Mouse (Mus musculus) CD4-positive, CD25-positive, alpha-beta regulatory T cell, adult 4 months (primary cell): ENCODE results near the gene Katnbl1. TPM values are rescaled to one million over a fixed set of nuclear protein-coding genes. Genes with fewer than 3 reads are reported as not detected.
"Not testable (repeated sequence)": the region's sequence is repeated elsewhere in the genome, so short reads cannot be mapped to it uniquely, and the experiment has no call there.

Experiments
- ATAC-seq: one replicate; pipeline ENCODE4 v1.8.0; 2017
- polyA plus RNA-seq, 2 experiments: library from polyadenylated mRNA; unstranded; fragments of 100-300 nt; shearing (Covaris generic); gene quantifications; one replicate each; pipeline ENCODE4 v1.2.1; 2017

Katnbl1 gene
- polyA plus RNA-seq, 2 experiments from 2014 or later = 21.1 to 23.5 TPM

DNA sequence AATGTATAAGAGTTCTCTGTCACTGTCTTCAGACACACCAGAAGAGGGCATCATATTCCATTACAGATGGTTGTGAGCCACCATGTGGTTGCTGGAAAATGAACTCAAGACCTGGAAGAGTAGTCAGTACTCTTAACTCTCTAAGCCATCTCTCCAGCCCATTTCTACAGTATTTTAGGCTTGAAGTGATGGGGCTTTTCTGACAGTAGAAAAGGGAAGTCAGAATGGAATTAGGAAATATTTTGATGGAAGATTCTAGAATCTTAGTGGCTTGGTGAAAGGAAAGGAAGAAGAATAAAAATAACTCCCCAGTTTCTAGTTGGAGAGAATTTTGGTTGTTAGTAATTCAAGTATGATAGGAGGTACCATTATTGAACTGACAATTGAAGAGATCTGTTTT, 14.9 kb downstream of the Katnbl1 start:
- no peak for ATAC-seq

- ATAC-seq = no peak
Measured at GRCm38 (mm10) chr2:112396649-112397048, 17.6 kb downstream of the Katnbl1 start.

DNA sequence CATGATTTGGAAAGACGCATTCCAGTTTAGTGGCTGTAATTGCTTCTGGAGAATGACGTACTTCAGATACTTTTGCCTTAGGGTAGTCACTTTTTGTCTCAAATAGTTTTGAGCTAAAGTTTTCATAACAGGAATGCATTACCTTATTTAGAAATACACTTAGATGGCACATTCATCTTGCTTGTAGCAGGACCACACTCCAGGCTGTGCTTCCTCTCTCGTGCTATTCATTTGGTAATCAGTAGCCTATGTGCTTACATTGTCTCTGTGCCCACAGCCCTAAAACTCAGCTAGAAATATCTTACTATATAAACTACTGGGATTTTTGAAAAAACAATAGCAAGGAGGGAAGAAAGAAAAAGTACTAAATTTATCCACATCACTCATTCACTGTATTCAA, 28.0 kb downstream of the Katnbl1 start:
- no peak for ATAC-seq

- no peak for ATAC-seq
Measured at GRCm38 (mm10) chr2:112425308-112425707, 46.3 kb downstream of the Katnbl1 start.

DNA sequence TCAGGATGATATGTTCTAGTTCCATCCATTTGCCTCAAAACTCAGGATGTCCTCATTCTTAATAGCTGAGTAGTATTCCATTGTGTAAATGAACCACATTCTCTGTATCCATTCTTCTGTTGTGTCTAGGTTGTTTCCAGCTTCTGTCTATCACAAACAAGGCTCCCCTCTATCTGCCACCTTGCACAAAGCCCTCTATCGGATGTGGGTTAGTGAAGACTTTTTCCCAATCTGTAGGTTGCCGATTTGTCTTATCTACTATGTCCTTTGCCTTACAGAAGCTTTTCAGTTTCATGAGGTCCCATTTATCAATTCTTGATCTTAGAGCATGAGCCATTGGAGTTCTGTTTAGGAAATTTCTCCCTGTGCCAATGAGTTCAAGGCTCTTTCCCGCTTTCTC, 49.5 kb downstream of the Katnbl1 start:
- not testable (repeated sequence) for ATAC-seq

DNA sequence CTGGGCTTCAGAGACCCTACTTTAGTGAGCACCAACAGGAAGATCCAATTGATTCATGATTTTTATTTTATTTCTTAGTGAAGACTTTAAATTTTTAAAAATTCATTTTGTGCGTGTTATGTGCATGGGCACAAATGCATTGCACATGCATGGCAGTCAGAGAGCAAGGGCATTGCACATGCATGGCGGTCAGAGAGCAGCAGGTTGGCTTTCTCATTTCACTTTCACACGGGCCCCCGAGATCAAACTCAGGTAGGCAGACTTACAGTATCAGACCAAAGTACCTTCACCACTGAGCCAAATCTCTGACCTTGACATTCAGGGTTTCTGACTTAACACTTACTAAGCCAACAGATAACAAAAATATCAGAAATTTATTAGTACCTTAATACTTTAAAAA, 50.7 kb downstream of the Katnbl1 start:
- ATAC-seq = no peak

DNA sequence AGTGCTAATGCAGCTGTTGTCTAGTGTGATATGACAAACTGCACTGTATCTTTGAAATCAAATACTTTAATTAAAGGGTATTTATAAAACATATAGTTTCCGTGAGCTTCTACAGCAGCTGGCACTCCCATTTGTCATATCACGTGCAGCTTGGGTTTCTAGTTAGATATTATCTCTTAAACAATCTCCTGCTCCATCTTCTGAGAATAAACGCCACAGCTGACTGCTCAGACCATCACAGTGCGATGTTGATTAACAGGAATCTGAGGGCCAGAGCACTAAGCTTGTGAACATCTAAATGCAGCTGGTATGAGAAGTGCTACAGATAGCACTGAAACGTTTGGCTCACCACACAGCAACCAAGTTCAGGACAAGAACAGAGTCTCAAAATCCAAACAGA, 51.4 kb downstream of the Katnbl1 start:
- ATAC-seq = no peak

DNA sequence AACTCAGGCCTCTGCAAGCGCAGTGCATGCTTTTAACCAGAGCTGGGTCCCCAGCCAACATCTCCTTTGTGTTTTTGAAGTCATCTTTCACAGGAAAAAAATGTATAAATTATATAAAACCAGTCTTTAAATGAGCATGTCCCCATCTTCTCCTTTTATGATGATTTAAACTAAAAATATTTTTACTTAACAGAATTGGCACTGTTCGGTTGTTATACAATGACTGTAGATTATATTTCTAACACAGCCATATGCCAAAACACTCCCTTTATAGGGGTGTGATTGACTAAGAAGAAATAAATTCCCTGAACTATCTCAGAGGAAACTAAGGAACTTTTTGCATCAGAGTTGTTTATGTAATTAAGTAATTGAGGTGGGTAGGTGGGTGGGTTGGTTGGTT, 53.5 kb downstream of the Katnbl1 start:
- no peak for ATAC-seq

- ATAC-seq = no peak
Measured at GRCm38 (mm10) chr2:112433359-112433758, 54.3 kb downstream of the Katnbl1 start.

DNA sequence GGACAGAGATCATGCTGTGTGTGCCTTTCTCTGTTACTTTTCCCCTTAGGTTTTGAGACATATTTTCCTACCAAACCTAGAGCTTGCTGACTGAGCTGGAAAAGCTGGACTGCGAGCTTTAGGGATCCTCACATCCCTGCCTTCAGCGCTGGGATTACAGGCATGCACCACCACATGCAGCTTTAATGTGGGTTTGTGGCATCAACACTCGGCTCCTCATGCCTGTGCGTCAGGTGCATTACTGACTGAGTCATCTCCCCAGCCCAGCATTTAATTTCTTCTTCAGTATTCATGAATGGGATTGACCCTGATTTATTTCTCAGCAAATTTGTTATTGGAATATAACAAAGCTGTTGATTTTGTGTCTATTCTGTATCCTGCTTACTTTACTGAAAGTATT, 57.3 kb downstream of the Katnbl1 start:
- no peak for ATAC-seq

- ATAC-seq = no peak
Measured at GRCm38 (mm10) chr2:112437589-112437988, 58.6 kb downstream of the Katnbl1 start.

DNA sequence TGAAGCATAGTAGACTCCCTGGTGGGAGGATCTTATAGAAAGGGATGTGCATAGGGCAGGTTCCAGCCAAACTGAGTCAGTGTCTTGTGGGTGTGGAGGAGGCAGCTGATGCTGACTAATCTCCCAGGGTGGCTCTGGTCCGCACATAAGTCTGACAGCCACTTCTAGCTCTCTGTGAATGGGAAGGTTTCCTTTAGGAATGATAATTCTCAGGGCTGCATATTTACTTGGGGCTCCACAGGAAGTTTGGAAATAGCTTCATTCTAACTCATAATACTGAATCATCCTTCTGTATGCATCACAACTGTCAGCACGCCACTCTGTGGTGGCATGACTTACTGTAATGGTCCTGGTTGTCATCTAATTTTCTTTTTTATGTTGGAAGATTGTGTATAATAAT, 64.5 kb downstream of the Katnbl1 start:
- ATAC-seq = no peak

DNA sequence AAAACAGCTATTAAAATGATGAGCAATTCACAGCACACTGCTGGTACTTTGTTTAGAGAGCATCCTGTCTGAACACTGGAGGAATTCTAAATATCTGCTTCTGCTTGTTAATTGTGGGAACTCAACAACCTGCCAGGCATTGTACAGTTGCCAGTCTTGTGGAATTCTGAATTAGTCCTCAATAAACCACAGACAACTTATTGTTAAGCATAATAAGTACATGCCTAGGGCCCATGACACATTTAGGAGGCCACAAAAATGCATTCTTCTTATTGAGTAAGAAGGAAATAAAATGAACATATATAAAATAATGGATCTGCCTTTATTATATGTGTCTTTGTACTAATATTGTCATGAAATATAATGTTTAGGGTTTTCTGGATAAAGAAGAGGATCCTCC, 66.5 kb downstream of the Katnbl1 start:
- ATAC-seq = no peak

DNA sequence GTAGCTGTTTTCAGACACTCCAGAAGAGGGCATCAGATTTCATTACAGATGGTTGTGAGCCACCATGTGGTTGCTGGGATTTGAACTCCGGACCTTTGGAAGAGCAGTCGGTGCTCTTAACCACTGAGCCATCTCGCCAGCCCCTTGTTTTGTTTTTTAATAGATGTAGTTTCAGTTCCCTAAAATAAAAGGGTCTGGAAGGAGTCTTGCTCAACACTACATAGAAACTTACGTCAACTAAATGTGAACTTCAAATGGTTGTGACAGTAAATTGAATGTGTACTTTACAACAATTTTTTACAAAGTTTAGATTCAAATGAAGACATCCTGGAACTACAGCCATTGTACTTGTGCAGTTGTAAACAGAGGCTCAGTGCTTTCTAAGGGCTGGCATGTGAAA, 69.0 kb downstream of the Katnbl1 start:
- ATAC-seq = not testable (repeated sequence)

DNA sequence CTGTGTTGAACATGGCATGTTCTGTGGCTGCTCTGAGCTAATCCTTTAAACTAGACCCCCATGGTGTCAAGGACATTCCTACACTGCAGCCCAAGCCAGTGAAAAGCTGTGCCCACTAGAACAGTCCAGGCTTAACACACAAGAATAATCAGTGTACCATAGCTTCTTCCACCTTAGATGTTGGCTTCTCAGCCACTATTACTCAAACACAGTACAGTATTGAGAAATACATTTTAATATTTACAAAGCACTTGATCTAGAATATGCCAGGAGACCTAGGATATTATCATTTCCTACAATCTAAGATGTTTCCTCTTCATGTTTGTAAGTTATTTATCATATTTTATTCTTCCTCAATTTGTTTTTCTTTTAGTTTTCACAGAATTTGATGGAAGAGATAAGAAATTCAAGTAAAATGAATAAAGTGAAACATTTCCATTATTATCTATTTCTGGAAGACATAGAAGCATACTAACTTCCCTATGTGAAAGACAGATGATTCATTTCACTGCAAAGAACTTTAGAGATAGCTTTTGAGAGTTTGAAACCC, 69.6 kb downstream of the Katnbl1 start:
- no peak for ATAC-seq

DNA sequence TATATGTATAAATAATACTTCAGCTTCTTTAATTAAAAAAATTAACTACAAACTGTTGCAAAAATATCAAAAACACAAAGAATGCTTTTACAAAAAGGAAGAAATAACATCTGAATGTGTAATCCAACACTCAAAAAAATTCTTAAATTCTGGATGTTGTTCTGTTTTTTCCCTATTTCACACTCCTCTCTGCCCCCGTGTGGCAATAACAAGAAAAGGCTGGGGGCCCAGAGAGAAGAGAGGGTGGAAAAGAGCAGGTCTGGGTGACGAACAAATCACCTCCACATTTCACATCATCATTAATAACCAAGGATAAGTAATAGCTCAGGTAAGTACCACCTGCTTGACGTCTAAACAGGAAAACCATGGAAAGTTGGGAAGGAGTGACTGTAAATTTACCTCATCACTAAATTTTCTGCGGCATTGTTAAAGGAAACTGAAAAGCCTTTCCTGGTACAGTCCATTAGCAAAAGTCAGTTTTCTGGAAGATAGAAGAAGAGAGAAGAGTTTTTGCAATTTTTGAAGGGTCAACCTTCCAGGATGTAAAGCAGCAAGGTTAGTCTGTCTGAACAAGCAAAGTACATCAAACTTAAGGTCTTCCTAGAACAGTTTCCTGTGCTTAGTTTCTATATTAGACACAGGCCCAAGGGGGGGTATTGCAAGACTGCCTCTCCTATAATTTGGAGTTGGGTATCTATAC, 70.7 kb downstream of the Katnbl1 start:
- peak; percentile 66 for ATAC-seq

DNA sequence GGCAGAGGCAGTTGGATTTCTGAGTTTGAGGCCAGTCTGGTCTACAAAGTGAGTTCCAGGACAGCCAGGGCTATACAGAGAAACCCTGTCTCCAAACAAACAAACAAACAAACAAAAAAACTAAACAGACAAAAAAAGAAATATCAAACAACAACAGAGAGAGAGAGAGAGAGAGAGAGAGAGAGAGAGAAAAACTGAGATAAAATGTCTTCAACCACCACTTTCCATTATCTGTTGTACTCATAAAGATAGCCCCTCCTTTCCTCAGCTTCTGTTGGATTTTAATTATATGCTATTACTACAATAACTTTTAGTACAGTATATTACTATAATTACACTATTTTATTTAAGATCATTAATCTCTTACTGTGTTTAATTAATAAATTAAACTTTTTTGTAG, 73.5 kb downstream of the Katnbl1 start:
- not testable (repeated sequence) for ATAC-seq

DNA sequence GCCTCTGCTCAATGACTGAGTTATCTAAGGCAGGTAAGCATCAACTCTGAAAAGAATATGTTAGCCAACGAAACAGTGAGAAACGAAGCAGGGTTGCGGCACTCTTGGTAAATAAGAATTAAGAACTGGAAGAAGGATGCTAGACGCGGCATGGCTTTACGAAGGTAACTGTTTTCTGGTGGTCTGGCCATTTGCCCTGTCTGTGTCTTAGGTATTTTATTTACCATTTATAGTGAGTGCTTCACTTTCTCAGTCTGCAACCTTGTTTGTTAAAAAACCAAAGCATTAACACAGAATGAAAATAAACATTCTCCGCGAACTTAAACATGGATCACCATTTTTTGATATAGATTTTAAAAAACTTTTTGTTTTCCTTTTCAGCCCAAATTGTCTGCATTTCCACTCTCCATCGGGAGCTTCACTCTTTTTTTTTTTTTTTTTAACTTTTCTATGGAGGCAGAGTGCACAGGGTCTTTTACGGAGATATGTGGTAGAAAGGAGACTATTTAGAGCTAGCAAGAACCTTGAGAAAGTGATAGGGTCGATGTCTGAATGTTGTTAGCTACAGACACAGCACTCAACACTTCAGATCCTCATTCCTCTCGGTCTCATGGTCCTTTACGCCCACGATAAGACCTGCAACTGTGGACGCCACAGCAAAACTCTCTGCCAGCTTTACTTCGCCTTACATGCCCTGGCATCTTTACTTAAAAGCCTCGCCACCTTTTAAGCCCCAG, 75.3 kb downstream of the Katnbl1 start:
- no peak for ATAC-seq

- peak; percentile 96 for ATAC-seq
Measured at GRCm38 (mm10) chr2:112454862-112455564, 76.0 kb downstream of the Katnbl1 start, which contains the start of gene Emc7. TSS of gene Emc7 (plus strand) at chr2:112454997.

GRCm38 (mm10) chr2:112460557-112460956, 81.5 kb downstream of the Katnbl1 start:
- ATAC-seq = no peak
